Mouse (Mus musculus) gastrocnemius, postnatal 25 days (tissue): ENCODE data around the gene Hyal1. TPM values are rescaled to one million over a fixed set of nuclear protein-coding genes. Genes with fewer than 3 reads are reported as not detected.

Source experiments
- DNase-seq: peaks from one replicate; pipeline ENCODE4 v3.0.0; 2022
- total RNA-seq, 2 experiments: library from RNA; stranded (reverse); gene quantifications; 1 replicate in 1 of 2; 2 replicates in 1 of 2; pipeline ENCODE4 v1.2.3; 2021

Gene Hyal1
- total RNA-seq, 2 experiments from 2014 or later = 2.2 to 2.3 TPM

DNA sequence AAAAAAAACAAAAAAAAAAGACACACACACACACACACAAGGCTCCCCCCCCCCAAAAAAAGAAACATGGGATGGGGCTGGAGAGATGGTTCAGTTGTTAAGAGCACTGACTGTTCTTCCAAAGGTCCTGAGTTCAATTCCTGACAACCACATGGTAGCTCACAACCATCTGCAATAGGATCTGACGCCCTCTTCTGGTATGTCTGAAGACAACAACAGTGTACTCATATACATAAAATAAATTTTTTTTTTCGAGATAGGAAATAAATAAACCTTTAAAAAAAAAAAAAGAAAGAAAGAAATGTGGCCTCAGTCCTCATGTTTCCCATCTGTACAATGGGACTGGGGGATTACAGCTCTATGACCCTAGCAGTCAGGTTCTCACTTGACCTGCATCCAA lies 40.7 kb downstream of the Hyal1 start:
- no peak for DNase-seq

DNA sequence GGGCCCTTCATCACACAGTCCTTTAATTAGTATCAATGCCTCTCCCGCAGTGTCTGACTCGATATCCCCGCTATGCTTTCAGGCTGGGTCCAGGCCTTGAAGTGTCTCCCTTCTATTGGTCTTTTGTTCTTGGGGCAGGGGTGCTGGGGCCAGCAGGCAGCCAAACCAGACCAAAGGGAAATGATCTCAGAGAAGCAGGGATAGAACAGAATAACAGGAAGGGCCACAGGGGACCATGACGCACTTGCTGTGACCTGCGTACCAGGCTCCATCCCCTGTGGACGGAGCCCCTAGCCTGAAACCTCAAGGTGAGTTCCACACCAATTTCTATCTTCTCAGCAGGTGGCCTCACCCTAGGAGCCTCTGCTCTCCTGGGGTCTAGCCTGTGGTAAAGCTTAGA lies 41.4 kb downstream of the Hyal1 start:
- DNase-seq = no peak

- DNase-seq = no peak
These were observed 42.2 kb downstream of the Hyal1 start for GRCm38 (mm10) chr9:107618778-107619545.

- no peak for DNase-seq
These were observed 42.8 kb downstream of the Hyal1 start for GRCm38 (mm10) chr9:107619546-107619879.

GRCm38 (mm10) chr9:107620954-107621353 lies 44.2 kb downstream of the Hyal1 start:
- no peak for DNase-seq

DNA sequence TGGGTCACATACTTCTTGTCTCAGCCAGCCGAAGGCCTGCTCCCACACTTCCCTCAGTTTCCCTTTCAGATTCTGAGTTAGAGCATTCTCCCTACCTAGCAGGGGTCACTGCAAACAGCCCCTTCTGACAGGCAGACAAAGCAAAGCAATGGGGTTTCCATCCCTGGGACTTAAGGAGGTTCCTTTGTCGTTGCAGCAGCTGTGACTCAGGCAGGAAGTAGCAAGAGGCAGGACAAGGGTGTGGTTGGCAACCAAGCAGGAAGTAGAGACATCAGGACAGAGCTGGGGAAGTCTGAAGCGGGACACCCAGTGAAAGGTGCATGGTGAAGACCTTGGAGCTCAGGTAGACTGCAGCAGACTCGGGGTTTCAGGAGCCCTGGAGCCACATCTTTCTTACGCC lies 47.8 kb downstream of the Hyal1 start:
- peak; percentile 41 for DNase-seq

GRCm38 (mm10) chr9:107624951-107625350 lies 48.2 kb downstream of the Hyal1 start:
- DNase-seq = no peak

DNA sequence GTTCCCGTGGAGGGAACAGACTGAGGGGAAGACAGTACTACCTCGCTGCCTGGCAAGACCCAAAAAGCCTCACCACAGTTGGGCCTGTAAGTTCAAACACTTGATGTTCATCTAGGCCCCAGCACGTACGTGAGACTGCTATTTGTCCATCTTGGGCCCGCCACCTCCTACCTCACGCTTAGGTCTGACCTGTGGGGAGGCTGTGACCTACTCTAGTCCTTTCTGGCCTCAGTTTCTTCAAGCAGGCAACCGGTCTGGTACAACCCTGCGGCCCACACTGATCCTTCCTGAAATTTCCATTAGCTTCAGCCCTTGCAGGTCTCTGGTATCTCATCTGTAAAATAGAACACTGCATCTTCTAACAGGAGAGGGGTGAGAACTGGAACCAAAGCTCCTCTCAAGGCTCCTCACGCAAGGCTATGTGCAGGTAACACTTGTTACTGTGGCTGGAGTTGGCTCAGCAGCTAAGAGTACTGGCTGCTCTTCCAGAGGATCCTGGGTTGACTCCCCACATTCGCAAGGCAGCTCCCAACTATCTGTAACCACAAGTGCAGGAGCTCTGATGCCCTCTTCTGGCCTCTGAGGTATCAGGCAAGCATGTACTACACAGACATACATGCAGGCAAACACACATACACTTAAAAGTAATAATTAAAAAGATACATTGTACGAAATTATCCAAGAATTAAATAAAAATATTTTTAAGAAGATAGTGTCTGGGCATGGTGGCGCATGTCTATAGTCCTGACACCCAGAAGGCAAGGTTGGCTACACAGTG lies 48.8 kb downstream of the Hyal1 start:
- no peak for DNase-seq

DNA sequence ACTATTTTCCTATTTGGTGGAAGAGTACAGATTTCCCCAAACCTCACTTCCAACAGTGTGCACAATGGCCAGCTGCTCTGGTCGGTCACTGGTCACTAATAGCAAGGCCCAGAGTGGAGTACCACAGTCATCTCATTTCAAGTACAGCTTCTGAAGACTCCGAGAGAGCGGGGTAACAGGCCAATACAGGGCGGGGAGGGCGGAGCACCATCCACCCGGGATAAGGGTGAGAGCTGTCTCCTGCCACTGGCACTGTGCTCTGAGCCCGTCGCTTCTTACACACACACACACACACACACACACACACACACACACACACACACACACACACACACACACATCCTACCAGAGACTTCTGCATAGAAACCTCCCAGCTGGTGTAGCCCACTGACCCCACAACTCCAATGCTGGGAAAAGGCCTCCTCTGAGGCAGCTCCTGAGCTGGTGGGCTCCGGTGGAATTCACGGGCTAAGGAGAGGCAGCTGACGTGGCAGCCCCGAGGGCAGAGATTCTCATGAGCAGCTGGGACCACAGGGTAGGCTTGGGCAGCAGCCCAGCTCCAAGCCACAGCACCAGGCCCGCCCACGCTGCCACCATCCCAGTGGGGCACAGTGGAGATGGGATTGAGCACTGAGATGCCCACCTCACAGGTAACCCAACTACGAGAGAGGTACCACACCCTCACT lies 49.6 kb downstream of the Hyal1 start:
- peak; percentile 10 for DNase-seq

GRCm38 (mm10) chr9:107626844-107627277 lies 50.1 kb downstream of the Hyal1 start:
- peak; percentile 71 for DNase-seq

- DNase-seq = no peak
These were observed 50.9 kb downstream of the Hyal1 start for GRCm38 (mm10) chr9:107627387-107628255.

DNA sequence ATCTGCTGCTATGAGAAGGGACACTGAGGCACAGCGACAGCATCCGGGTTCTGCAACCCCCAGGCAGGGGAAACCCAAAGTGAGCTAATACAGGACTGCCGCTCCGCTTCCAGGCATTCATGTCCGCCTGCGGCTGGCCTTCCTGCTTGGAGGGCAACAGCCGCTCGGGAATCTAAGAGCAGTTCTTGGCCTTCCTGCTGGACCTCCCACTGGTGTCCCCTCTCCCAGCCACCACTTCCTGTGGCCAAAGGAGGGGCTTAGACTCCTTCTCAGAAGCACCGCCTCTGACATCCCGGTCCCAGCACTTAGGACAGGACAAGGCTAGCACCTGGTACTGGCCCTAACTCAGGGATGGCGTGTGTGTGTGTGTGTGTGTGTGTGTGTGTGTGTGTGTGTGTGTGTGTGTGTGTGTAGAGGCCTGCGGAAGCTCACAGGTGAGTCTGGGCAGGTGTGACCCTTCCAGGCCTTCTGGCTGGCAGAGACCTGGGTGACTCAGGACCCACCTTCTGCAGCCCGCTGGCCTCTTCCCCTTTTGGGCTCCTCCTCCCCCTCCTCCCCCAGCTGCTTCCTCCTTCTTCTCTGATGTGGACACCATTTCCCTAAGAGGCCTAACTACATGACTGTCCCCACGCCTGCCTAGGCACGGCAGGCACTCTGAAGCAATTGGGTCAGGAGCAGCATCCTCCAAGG lies 52.1 kb downstream of the Hyal1 start:
- DNase-seq = peak; percentile 67

DNA sequence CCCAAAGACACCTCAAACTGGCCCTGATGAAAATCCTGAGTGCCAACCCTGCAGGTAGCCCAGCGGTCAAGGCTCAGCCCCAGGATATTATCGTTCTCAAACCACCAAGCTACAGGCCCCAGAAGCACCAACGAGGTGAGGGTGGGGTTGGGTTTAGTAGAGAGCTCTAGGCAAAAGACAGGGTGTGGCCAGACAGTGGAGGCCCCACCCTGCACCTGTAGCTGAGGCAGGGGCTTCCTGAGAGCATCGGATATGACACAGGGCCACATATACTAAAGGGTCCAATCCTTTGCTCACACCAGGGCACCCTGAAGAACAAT lies 52.6 kb downstream of the Hyal1 start:
- DNase-seq = no peak

DNA sequence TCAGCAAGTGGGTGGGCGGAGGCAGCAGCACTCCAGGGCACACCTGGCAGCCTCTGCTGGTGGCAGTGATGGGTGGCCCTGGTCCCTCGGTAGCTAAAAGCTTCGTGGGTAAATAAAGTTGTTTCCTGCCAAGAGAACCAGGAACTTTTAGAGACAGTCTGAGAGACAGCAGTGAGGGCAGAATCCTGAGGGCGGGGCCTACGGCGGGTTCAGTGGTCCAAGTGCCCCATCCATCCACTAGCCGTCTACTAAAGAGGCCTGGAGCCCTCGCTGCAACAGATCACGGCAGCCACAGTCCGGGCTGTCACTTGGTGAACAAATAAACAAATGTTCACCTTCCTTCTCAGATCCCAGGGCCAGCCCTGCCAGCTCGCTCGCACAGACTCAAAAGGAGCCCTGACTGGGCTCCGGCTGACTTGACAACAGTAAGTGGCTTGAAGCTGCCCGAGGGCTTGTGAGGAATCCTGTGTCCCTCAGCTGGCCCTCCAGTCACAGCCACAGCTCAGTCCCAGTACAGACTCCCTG lies 53.2 kb downstream of the Hyal1 start:
- no peak for DNase-seq

- DNase-seq = no peak
These were observed 53.8 kb downstream of the Hyal1 start for GRCm38 (mm10) chr9:107630576-107630975.

Other genes with a start within 250 kb of the Hyal1 start
- 10 to 100 TPM; 12.8 to 15.7 TPM for gene Hemk1, start 238.6 kb upstream of the Hyal1 start, total RNA-seq
- 10 to 100 TPM; 34.1 to 44.0 TPM for gene 6430571L13Rik, start 236.3 kb upstream of the Hyal1 start, total RNA-seq
- under 1 TPM; 0.83 to 0.84 TPM for gene Cacna2d2, start 177.3 kb upstream of the Hyal1 start, total RNA-seq
- gene Tmem115, start 43.0 kb upstream of the Hyal1 start, total RNA-seq = 10 to 100 TPM; 14.8 to 15.2 TPM
- 1 to 10 TPM; 2.0 TPM for gene Cyb561d2, start 34.7 kb upstream of the Hyal1 start, total RNA-seq
- gene Nprl2, start 34.7 kb upstream of the Hyal1 start, total RNA-seq = 10 to 100 TPM in 1 of 2 experiments, 1 to 10 TPM in 1; 9.5 to 10.2 TPM
- not detected for gene Zmynd10, start 29.6 kb upstream of the Hyal1 start, total RNA-seq
- 10 to 100 TPM; 10.8 to 12.5 TPM for gene Rassf1, start 25.4 kb upstream of the Hyal1 start, total RNA-seq
- gene Tusc2, start 13.7 kb upstream of the Hyal1 start, total RNA-seq = 10 to 100 TPM; 30.5 to 31.1 TPM
- 10 to 100 TPM; 12.0 to 15.2 TPM for gene Hyal2, start 9.0 kb upstream of the Hyal1 start, total RNA-seq
- gene Naa80, start 2.0 kb downstream of the Hyal1 start, total RNA-seq = 10 to 100 TPM; 10.4 to 13.4 TPM
- under 1 TPM; 0.38 to 0.72 TPM for gene Hyal3, start 3.9 kb downstream of the Hyal1 start, total RNA-seq
- 10 to 100 TPM; 44.2 to 45.3 TPM for gene Ifrd2, start 10.7 kb downstream of the Hyal1 start, total RNA-seq
- 10 to 100 TPM; 18.1 to 19.4 TPM for gene Sema3b, start 32.3 kb downstream of the Hyal1 start, total RNA-seq
- gene Gnai2, start 58.4 kb downstream of the Hyal1 start, total RNA-seq = 10 to 100 TPM; 73.2 to 87.6 TPM
- 10 to 100 TPM; 72.1 to 77.5 TPM for gene Slc38a3, start 92.6 kb downstream of the Hyal1 start, total RNA-seq
- gene Gnat1, start 102.8 kb downstream of the Hyal1 start, total RNA-seq = not detected
- 1 to 10 TPM; 5.9 to 9.7 TPM for gene Sema3f, start 133.5 kb downstream of the Hyal1 start, total RNA-seq
- gene Rbm5, start 194.1 kb downstream of the Hyal1 start, total RNA-seq = 10 to 100 TPM; 35.3 to 36.6 TPM